Mouse (Mus musculus): ENCODE data around the gene Tnip3. TPM values are rescaled to one million over a fixed set of nuclear protein-coding genes. Genes with fewer than 3 reads are reported as not detected.

Tnip3 gene
- total RNA-seq, 2 experiments from 2014 or later = 1.4 to 1.8 TPM

DNA sequence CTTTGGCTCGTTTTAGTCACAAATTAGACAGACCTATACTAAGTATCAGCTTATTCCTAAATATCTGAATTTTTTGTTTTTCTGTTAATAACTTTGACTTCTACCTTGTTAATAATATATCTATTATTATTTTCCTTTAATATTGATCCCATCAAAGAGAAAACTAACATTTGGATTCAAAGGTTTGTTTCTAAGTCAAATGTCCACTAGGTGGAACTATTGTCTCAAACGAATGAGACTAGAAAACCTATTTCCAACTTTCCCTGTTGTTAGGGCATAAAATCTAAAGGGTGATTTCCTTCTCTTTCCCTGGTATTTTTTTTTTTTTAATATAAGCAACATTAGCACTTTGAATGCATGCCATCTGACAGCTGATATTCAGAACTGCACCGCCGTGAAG, 126.3 kb downstream of the Tnip3 start:
- DNase-seq = no peak

DNA sequence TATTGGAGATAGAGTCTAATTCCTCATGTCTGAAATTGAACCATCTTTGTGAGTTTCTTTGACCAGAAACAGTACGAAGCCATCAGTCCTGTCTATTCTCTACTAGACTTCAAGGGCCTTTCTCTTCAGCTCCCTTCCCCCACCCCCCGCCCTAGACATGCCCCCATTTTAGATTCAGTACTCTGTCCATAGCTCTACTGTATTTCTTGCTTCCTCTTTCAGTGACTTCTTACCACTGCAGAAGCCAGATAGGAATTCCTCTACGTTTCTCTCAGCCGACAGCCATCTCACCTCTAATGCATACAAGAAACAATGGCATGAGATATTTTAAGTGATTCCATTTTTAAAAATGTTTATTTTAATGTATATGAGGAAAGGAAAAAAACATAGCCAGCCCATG, 136.2 kb downstream of the Tnip3 start:
- no peak for DNase-seq

DNA sequence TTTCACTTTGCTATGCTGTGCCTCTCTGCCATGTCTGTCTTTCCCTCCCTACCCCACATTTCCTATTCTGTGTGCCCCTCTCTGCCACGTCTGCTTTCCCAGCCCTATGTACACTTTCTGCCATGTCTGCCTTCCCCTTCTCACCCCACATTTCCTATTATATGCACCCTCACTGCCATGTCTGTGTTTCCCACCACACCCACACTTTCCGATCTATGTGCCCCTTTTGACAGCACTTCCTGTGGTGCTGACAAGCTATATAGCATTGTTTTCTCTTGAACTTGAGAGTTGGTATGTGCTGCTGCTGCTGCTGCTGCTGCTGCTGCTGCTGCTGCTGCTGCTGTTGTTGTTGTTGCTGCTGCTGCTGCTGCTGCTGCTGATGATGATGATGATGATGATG, 136.9 kb downstream of the Tnip3 start:
- no peak for DNase-seq

DNA sequence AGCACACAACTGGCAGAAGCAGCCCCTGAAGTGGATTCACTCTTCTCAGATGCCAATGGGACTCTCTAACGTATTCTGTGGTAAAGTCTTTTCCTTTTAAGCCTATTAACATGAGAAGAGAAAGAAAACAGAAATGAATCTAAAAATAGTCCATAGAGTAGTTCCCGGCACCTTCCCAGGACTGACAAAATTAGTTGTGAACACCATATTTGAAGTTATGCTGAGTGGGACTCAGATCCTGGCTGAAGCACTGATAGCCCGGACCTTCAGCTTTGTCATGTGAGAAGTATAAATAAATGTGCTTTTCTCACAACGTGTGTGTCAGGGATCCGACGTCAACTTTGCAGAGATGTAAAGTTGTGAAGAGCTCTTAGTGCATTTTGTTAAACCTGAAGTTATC, 138.9 kb downstream of the Tnip3 start:
- no peak for DNase-seq

DNA sequence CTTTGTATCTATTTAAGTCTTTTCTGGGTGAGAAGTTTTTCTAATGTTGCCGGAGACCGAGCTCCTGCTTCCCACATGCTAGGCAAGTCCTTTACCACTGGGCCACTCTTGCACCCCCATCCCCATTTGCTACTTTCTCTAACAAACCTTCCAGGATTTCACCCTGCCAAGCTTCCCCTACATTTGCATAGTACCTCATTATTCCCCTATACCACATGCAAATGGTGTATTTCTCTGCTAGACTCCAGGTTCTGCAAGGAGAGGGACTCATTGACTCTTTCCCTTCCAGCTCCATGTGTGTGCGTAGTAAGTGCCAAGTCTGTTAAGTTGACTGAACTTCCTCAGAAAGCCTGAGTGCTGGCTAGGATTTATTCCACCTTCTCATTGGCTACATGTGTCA, 141.2 kb downstream of the Tnip3 start:
- no peak for DNase-seq

DNA sequence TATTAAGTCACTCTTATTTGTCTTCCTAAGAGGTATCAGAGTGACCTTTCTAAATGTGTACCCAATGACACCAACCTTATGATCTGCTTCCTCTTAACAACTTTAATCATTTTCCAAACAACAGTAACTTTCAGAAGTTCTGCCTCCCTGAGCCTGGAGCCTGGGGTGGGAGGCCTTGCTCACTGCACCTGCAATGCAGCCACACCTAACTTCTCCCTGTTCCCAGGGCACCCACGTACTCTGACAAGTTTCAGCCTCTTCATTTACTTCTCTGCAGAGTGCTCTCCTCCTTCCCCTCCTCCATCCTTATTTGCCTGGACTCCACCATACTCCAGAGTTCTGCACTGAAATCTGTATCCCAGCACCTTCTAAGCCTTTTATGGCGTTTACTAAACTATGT, 144.9 kb downstream of the Tnip3 start:
- no peak for DNase-seq

DNA sequence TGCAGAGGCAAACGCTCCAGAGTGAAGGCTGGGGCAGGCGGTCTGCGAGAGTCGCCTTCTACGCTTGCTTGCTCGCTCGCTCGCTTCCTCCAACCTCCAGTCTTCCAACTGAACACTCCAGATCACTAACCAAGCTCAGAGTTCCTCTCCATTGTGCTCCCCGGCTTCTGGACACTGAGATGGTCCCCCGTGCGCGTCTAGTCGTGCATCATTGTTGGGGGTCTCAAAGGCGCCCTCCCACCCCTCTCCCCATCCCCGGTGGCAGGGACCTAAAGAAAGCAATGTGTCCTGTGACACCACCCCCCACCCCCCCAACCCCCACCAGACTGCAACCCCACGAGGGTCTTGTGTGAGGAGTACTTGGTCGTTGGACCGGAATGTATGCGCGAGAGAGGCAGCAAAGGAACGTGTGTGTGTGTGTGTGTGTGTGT, 145.9 kb downstream of the Tnip3 start:
- DNase-seq = peak; percentile 13

DNA sequence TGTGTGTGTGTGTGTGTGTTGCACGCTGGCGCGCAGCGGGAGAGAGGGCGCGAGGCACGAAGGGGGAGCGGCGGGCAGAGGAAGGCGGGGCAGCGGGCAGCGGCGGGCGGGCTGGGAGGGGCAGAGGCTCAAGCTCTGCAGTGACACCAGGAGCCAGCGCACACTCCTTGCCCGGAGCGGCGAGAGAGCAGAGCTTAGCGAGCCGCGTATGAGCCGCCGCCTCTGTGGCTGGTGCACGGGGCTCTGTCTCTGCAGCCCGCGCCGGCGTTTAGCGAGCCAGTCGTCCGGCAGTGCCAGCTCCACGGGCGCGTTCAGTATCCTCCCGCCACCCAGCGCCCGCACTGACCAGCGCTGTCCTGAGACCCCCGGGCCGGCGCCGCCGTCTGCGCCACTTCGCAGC, 146.3 kb downstream of the Tnip3 start, which contains the start of gene Ndnf:
Gene Ndnf, plus strand, starts transcription at position 140 of the 400 bp plus-strand sequence.
- peak; percentile 75 for DNase-seq

DNA sequence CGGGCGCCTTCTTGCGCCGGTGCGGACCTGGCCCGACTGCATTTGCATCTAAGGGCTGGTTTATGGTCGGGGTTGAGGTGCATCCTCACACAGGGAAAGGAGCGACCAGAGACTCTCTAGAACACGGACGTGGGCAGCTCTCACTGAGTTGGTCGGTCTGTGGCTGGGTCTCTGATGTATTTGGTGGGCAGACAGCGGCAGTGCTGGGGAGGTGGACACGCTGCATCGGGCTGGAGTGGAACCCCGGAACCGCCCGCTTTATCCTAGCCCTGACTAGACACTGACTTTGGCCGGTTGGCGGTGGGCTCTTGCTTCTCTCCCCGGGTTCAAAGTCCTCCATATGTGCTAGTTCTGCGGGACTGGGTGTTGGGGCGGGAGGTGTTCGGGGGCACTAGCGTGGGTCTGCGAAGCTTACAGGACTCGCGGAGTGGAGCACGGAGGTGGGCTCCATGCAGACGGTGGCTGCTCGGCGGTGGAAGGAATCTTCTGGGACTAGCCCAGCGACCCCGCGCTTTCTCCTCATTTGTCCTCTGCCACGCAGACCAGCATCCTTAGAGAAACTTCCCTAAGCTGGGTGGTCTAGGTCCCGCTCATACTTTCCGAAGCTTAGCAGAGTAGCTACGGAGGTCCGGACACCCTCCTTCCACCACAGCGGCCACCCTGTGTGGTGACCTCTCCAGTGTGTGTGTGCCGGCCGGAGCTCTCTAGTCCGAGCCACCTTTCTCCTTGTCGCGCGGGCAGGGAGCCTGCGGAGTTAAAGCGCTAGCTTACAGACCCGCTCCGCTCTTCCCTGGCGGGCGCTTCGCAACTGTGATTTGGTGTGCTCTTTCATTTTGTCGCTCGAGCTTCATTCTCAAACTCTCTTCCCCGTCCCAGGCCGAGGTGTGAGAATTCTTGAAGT, 147.3 kb downstream of the Tnip3 start:
- DNase-seq = peak; percentile 49

Other genes with a start within 250 kb of the Tnip3 start
- gene C130060K24Rik, start 144.2 kb upstream of the Tnip3 start, total RNA-seq (2021) = not detected
- 1 to 10 TPM; 5.0 to 6.4 TPM for gene Ndnf, start 146.3 kb downstream of the Tnip3 start, total RNA-seq (2021)